Mouse (Mus musculus): ENCODE measurements around the gene Zbtb43. TPM values are rescaled to one million over a fixed set of nuclear protein-coding genes. Genes with fewer than 3 reads are reported as not detected.
A peak's percentile ranks its signal among the peaks of the same experiment; 100 is the strongest.

Gene Zbtb43
- total RNA-seq, 2 experiments from 2014 or later = 21.9 to 26.7 TPM

- peak; percentile 45 for DNase-seq
Measured at GRCm38 (mm10) chr2:33454816-33455215, 13.5 kb downstream of the Zbtb43 start.

GRCm38 (mm10) chr2:33453476-33453875 lies 14.9 kb downstream of the Zbtb43 start:
- DNase-seq = no peak

GRCm38 (mm10) chr2:33452721-33453120 lies 15.6 kb downstream of the Zbtb43 start:
- DNase-seq = no peak

- peak; percentile 71 for DNase-seq
Measured at GRCm38 (mm10) chr2:33452140-33452539, 16.2 kb downstream of the Zbtb43 start.

GRCm38 (mm10) chr2:33451038-33451978 lies 17.1 kb downstream of the Zbtb43 start:
- peak; percentile 49 for DNase-seq

GRCm38 (mm10) chr2:33449119-33449873 lies 19.1 kb downstream of the Zbtb43 start:
- DNase-seq = no peak

GRCm38 (mm10) chr2:33446796-33447195 lies 21.6 kb downstream of the Zbtb43 start:
- DNase-seq = no peak

GRCm38 (mm10) chr2:33445741-33446140 lies 22.6 kb downstream of the Zbtb43 start:
- no peak for DNase-seq

- no peak for DNase-seq
Measured at GRCm38 (mm10) chr2:33444862-33445261, 23.5 kb downstream of the Zbtb43 start.

GRCm38 (mm10) chr2:33444358-33444757 lies 24.0 kb downstream of the Zbtb43 start:
- DNase-seq = peak; percentile 94

GRCm38 (mm10) chr2:33442701-33443100 lies 25.7 kb downstream of the Zbtb43 start:
- no peak for DNase-seq

- no peak for DNase-seq
Measured at GRCm38 (mm10) chr2:33440893-33441292, 27.5 kb downstream of the Zbtb43 start.

- DNase-seq = no peak
Measured at GRCm38 (mm10) chr2:33439980-33440670, 28.2 kb downstream of the Zbtb43 start.

GRCm38 (mm10) chr2:33439471-33439881 lies 28.9 kb downstream of the Zbtb43 start:
- DNase-seq = no peak

GRCm38 (mm10) chr2:33438377-33438776 lies 30.0 kb downstream of the Zbtb43 start:
- DNase-seq = no peak

- DNase-seq = no peak
Measured at GRCm38 (mm10) chr2:33437184-33437583, 31.2 kb downstream of the Zbtb43 start.

- no peak for DNase-seq
Measured at GRCm38 (mm10) chr2:33436035-33436580, 32.3 kb downstream of the Zbtb43 start.

GRCm38 (mm10) chr2:33435036-33435650 lies 33.2 kb downstream of the Zbtb43 start:
- DNase-seq = no peak

- peak; percentile 69 for DNase-seq
Measured at GRCm38 (mm10) chr2:33432877-33433276, 35.5 kb downstream of the Zbtb43 start.

- peak; percentile 80 for DNase-seq
Measured at GRCm38 (mm10) chr2:33430771-33431699, 37.3 kb downstream of the Zbtb43 start, which contains the start of gene Zbtb34. Gene Zbtb34 (minus strand): TSS chr2:33431324.
